ENCODE assay signal across 36 mouse cellular contexts in the genomic region with DNA sequence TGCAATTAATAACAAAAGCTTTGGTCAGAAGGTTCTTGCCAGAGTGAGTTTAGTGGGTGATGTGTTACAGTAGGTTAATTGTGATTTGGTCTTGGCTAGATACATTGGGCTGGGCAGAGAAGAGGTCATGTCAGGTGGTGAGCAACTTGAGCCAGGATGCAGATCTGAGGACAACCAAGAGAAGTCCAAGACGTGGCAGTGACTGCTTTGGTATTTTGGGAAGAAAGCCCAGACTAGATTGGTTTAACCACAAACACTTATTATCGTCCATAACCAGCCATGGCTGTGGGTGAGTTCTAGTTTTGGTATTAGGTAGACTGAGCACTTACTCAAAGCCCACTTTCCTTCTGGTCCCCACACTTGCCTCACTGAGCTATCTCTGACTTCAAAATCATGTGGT. TPM values are rescaled to one million over a fixed set of nuclear protein-coding genes. Genes with fewer than 3 reads are reported as not detected.
DNase-seq lines count a peak whose midpoint lies in the region; ATAC-seq and TF ChIP-seq lines count a peak whose summit lies in the region.
"Had no signal": no experiment of that assay in that cellular context is flagged by ENCODE, and none has a peak within 500 bp of the region (broad histone marks: within the 10 kb centered on the region; RNA-seq: fewer than 3 reads in every experiment).

No protein-coding gene starts in this region.

- H3K36me3 ChIP-seq in stomach, postnatal 0 days (ENCODE audit: control insufficient read depth, insufficient read depth, low read length): no peaks in the 10 kb centered on the region
- H3K36me3 ChIP-seq: embryonic facial prominence, embryonic 10.5 days; embryonic facial prominence, embryonic 13.5 days; forebrain, embryonic 10.5 days; G1E; hindbrain, embryonic 10.5 days; intestine, embryonic 15.5 days had no signal

- WGBS in stomach, postnatal 0 days: 78% methylated on average over 2 of the region's 2 CpGs

- H3K4me2 ChIP-seq in stomach, postnatal 0 days (replicated peaks; ENCODE audit: low read depth): no peak overlapping the region
- H3K4me2 ChIP-seq: embryonic facial prominence, embryonic 13.5 days; heart, embryonic 11.5 days; hindbrain, embryonic 13.5 days; intestine, embryonic 15.5 days had no signal

- TF ChIP-seq EP300 in stomach, postnatal 0 days (optimal IDR thresholded peaks at IDR 0.05): no peak

- intact Hi-C loops in gastrocnemius, adult 2 months (cut with DNase I): loop anchor here (5.0 kb wide), 1 partner anchor 33 kb away; no protein-coding TSS in a partner anchor
- intact Hi-C loops in gastrocnemius, postnatal 14 days (cut with DNase I; ENCODE audit: low total_unique reads): loop anchor here (10.0 kb wide), 1 partner anchor 225 kb away; no protein-coding TSS in a partner anchor

- H3K9ac ChIP-seq in stomach, postnatal 0 days (ENCODE audit: low read length): no peak overlapping the region
- H3K9ac ChIP-seq: embryonic facial prominence, embryonic 13.5 days; forebrain, postnatal 0 days; hindbrain, embryonic 13.5 days; intestine, embryonic 15.5 days had no signal

- no peaks in the 10 kb centered on the region for H3K9me3 ChIP-seq in stomach, postnatal 0 days (ENCODE audit: control insufficient read depth, low read length)
- H3K9me3 ChIP-seq: embryonic facial prominence, embryonic 10.5 days; embryonic facial prominence, embryonic 13.5 days; forebrain, embryonic 10.5 days; hindbrain, embryonic 10.5 days; hindbrain, embryonic 13.5 days; intestine, embryonic 15.5 days had no signal

- TF ChIP-seq CTCF in gastrocnemius, adult 2 months (IDR thresholded peaks at IDR 0.05): no peak
- TF ChIP-seq CTCF in layer of hippocampus, adult 2 months (conservative IDR thresholded peaks at IDR 0.05): no peak
- no peak for TF ChIP-seq CTCF in stomach, postnatal 0 days (IDR thresholded peaks at IDR 0.05; ENCODE audit: low read depth)

- no peaks in the 10 kb centered on the region for H3K4me1 ChIP-seq in stomach, postnatal 0 days (replicated peaks; ENCODE audit: control insufficient read depth, insufficient read depth)
- H3K4me1 ChIP-seq: intestine, embryonic 15.5 days had no signal

- peak; percentile 22 for DNase-seq in gastrocnemius, adult 2 months
- no peak for DNase-seq in gastrocnemius, postnatal 14 days
- no peak for DNase-seq in layer of hippocampus, adult 2 months (ENCODE audit: low spot score in 2 of 2)
- DNase-seq in layer of hippocampus, adult 8-10 months (ENCODE audit: low spot score in 2 of 2): no peak
- DNase-seq in stomach, postnatal 0 days (ENCODE audit: low spot score): no peak
- DNase-seq: adrenal gland, adult 2 months; adrenal gland, postnatal 14 days; B cell, adult 2 months; cerebellum, adult 11 months; cerebellum, adult 2 months; cerebellum, adult 9-11 months; cerebellum, postnatal 25 days; embryo, embryonic 11 days; forebrain, postnatal 0 days; gastrocnemius, postnatal 10 days; heart, adult 18-20 months; kidney, adult 11 months had no signal

- no peak overlapping the region for H3K4me3 ChIP-seq in gastrocnemius, adult 2 months
- no peak overlapping the region for H3K4me3 ChIP-seq in layer of hippocampus, adult 2 months
- no peak overlapping the region for H3K4me3 ChIP-seq in stomach, postnatal 0 days (ENCODE audit: low read depth, low read length)
- H3K4me3 ChIP-seq: embryonic facial prominence, embryonic 10.5 days; embryonic facial prominence, embryonic 13.5 days; erythroblast, embryonic 14.5 days; forebrain, embryonic 10.5 days; hindbrain, embryonic 10.5 days; hindbrain, embryonic 13.5 days; intestine, embryonic 15.5 days had no signal

- H3K27me3 ChIP-seq in stomach, postnatal 0 days (ENCODE audit: control insufficient read depth, insufficient read depth, low read length): no peaks in the 10 kb centered on the region
- H3K27me3 ChIP-seq: CH12.LX; embryonic facial prominence, embryonic 13.5 days; hindbrain, embryonic 13.5 days; intestine, embryonic 15.5 days had no signal

- ATAC-seq in megakaryocyte progenitor cell, adult 5-6 weeks (replicated peaks; ENCODE audit: poor library complexity): 0 out of 2 replicates have a peak, but pooled peaks have one; percentile 19
- no peak for ATAC-seq in stomach, postnatal 0 days (ENCODE audit: low FRiP score, low TSS enrichment)
- ATAC-seq: forebrain, embryonic 14.5 days; forebrain, postnatal 0 days; hindbrain, embryonic 16.5 days; intestine, embryonic 15.5 days had no signal

- H3K27ac ChIP-seq in gastrocnemius, adult 2 months: peak overlapping the region; percentile 66
- peak overlapping the region; percentile 34 for H3K27ac ChIP-seq in layer of hippocampus, adult 2 months
- no peak overlapping the region for H3K27ac ChIP-seq in stomach, postnatal 0 days (replicated peaks)
- H3K27ac ChIP-seq: embryonic facial prominence, embryonic 10.5 days; embryonic facial prominence, embryonic 13.5 days; forebrain, embryonic 10.5 days; hindbrain, embryonic 10.5 days; intestine, embryonic 15.5 days had no signal

RNA-seq across cellular contexts. Expression of gene Gm21954, which starts 57.4 kb away (rescaled TPM):
- not detected for total RNA-seq in gastrocnemius, adult 2 months (2021)
- not detected for total RNA-seq in gastrocnemius, postnatal 14 days (2021)
- total RNA-seq in layer of hippocampus, adult 2 months (2021): not detected
- not detected for total RNA-seq in layer of hippocampus, adult 8-10 months (2022)
- not detected in 2 replicates for total RNA-seq in megakaryocyte progenitor cell, adult 5-6 weeks (2015)
- not detected in 2 replicates for total RNA-seq in megakaryocyte progenitor cell, adult 5-6 weeks (2017)
- polyA plus RNA-seq in stomach, postnatal 0 days (2015; fragmentation: Nextera tagmentation; extraction: Ambion mirVana): not detected in 2 replicates
- total RNA-seq: adrenal gland, adult 2 months; adrenal gland, postnatal 14 days; adrenal gland, postnatal 4 days; CH12.LX; forebrain, postnatal 0 days; G1E; gastrocnemius, postnatal 10 days; gastrocnemius, postnatal 4 days; heart, adult 18-20 months; heart, postnatal 25 days had no signal
- polyA plus RNA-seq: adrenal gland, adult 2 months; cerebellum, adult 2 months; cortical plate, adult 2 months; embryonic facial prominence, embryonic 10.5 days; embryonic facial prominence, embryonic 13.5 days; erythroblast, embryonic 14.5 days; forebrain, embryonic 10.5 days; forebrain, embryonic 14.5 days; forebrain, postnatal 0 days; G1E; heart, embryonic 11.5 days; heart, embryonic 14.5 days; heart, postnatal 0 days; hindbrain, embryonic 10.5 days; hindbrain, embryonic 13.5 days; hindbrain, embryonic 16.5 days; intestine, embryonic 15.5 days had no signal
